Mouse (Mus musculus) frontal cortex, postnatal 36 days (tissue): Measurements from ENCODE around the gene Slitrk6.
A peak's percentile ranks its signal among the peaks of the same experiment; 100 is the strongest.

Source experiments
- DNase-seq, 2 experiments: peaks; one replicate each; pipeline ENCODE4 v3.0.0; 2022; ENCODE audit warnings: low spot score in 2 of 2

The Slitrk6 gene

DNA sequence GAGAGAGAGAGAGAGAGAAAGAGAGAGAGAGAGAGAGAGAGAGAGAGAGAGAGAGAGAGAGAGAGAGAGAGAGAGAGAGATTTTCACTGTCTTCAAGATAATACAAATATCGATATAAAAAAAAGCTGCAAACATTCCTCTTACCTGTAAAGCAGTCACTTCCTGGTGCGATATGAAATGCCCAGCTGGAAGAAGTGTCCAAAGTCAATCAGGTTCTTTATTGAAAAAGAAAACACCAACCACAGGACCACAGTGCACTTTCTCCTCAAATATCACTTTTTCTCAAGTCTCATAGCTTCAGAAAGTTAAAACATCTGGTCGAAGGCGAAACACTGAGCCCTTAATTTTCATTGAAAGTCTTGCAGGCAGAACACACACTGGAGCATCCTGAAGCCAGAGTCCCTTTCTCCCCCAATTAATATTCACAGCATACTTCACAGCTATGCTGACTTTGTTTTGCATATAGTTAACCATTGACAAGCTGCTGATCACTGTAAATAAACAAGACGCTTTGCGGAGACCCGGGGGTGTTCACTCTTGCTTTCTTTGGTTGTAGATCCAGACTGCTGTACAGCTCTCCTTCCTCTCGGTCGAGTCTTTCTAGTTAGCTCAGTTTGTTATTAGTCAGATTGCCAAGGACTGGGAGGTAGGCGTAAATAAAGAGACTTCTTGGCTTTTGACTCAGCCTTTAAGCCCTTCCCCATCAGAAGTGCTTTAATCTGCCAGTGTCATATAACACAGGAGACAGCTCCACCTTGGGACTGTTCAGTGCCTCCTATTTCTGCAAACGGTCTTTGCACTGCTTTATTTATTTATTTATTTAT, at the start of gene Slitrk6:
Gene Slitrk6, minus strand, starts transcription at position 666 of the 824 bp plus-strand sequence.
- DNase-seq = peak; percentile 1 to 7

DNA sequence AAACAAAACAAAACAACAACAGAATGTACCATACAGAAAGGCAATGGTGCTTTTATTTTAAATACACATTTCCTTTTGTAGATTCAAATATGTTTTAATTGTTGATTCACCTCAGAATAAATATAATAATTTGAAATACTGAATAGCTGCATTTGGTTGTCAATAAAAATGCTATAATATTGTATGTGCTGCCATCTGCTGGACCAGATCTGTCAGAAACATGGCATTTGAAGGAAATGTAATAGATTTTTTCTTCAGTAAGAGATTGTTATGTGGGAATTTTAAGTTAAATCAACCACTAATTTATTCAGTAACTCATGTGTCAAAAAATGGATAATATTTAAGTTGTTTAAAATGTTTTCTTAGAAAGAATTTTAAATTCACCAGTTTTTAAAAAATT, 22.6 kb upstream of the Slitrk6 start:
- DNase-seq = peak in 1 of 2 experiments; percentile 22

DNA sequence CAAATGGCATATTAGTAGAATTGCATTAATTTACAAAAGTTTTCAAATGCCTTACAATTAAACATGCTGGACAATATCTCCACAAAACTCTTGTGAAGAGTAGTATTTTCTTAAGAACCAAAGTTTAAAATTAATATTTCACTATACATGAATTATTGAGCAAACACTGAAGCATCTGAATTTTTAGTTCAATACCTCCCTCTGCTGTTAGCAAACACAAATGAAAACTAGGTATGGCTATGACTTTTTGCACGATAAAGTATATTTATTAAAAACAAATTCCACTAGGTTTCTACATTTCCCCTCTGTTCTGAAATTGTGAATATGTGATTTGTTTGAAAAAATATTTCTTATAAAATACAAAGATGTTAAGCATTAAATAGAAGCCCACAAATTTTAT, 15.7 kb upstream of the Slitrk6 start:
- no peak for DNase-seq

DNA sequence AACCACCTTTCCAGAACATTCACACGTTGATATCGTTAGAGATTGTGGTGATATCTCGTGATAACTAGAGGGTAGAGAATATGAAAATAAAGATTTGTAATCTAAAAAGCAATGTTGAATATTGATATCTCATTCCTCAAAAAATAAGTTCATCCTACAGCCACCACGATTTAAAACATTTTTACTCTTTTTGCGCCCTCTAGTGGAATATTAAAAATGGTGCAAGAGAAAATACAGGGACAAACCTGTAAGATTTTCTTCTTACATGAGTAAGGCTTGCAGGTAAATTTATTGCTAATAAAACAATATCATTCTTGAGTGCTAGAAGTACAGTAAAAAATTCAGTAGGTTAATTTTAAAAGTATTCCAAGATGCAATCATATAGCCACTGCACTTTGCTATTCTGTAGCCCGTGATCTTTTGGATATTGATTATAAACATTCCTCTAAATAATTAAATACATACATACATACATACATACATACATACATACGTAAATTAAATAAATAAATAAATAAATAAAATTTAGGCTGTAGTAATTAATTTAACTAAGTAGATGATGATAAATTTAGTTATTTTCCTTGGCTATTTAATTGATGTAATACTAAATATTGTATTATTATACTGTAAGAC, 7.8 kb upstream of the Slitrk6 start:
- DNase-seq = no peak

DNA sequence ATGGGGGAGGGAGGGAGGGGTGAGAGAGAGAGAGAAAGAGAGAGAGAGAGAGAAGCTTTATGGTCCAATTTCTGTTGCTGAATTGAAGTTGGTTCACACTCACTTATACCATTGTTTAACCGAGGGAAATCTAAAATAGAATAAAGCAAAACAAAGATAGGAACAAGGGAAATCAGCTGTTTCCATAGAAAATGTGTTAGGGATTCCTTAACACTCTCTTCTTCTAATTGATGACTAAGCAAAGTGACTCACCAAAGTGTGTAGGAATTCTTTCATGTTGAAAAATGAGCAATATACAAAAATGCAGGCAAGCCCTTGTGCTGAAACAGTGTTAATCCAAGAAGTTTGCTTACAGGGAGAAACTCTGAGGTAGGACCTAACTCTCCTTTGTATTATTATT, 6.0 kb upstream of the Slitrk6 start:
- no peak for DNase-seq

DNA sequence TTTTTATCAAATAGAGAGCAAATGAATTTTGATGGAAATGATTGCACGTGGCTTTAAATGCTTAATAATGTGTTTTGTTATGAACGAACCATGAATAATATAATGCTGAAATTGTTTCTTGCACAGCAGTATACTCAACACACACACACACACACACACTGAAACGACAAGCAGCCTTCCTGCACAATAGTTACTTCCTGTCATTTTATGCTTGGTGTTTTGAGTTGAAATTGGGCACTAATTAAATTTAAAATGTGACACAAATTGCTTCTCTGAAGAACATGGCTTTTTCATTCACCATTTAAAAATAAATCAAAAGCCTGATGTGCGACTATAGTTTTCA, 330 bp upstream of the Slitrk6 start:
- no peak for DNase-seq

DNA sequence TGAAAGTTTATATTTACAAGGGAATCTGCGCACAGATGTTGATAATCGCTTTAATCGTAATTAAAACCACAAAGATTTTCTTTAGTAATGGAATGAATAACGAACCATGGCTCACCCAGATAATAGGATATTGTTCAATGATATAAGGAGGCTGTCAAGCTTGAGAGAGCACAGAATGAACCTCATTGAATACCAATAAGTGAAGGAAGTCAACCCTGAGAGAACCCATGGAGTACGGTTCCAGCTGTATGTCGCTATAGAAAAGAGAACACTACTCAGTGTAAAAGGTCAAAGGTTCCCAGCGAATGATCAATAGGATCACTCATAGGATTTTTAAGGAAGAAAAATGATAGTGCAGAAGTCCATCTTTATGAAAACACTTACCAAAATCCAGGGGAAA, 15.1 kb downstream of the Slitrk6 start:
- no peak for DNase-seq

DNA sequence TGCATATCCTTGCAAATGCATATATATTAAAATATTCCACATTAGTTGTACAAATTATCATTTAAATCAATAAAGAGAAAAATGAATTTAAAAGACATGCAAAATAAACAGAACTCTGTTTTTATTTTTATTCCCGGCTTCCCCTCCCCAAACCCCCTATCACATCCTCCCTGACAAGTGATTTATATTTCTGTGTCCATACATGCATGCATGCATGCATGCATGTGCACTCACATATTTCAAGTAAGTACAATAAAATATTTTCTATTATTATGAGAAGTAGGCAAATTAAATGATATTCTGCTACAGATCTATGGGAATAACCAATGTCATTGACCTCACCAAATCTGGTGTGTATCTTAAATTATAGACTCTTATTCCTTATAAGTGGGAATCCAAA, 15.6 kb downstream of the Slitrk6 start:
- DNase-seq = no peak

DNA sequence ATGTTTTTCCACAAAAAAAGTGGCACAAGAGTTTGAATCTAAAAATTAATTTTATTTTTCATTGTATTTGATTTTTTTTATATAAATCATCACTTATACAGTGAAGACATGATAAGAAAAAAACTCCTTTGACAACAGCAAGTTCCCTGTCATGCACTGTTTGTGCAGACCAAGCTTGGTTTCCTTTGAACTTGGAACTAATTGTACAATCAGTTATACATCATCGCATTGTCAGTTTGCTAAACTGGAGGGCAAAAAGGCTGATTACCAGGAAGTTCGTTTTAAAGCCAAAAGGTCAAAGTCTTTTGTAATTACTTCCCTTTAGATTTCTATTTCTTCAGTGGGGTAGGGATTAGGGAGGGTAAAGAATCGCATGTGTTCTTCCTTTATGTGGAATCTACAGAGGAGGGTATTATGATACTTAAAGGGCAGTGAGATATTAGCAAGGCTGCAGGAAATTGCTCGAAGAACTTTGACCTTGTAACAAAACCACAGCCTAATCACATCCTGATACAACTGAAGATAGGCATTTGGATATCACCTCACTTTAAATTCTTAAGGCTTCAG, 26.5 kb downstream of the Slitrk6 start:
- DNase-seq = no peak

DNA sequence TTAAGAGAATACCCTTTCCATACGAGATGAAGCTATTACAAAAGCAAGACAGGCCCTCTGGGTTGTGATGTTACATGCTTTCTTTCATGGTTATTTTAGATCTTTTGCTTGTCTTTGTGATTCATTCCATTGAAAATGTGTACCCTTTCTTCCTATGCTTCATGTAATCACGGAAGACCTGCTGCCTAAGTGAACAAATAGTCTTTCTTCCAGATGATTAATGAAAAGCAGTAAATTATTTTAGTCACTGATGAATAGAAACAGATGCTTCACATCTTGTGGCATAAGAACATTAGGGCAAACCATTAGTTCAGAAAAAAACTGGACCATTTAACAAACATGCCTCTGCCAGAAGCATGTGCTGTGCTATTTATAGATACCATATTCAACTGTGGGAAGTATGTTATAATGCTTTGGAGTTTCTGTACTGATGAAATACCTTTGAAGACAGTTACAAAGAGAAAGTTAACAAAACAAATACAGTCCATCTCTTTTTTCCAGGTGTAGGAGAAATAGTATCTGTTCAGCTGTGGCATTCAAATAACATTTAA, 30.8 kb downstream of the Slitrk6 start:
- no peak for DNase-seq
